Mouse (Mus musculus) stomach, postnatal 0 days (tissue): ENCODE data around the gene Gpr107. TPM values are rescaled to one million over a fixed set of nuclear protein-coding genes. Genes with fewer than 3 reads are reported as not detected.

Source experiments
- ATAC-seq: fragments of 200-750 bp; cut with Nextera tagmentation; 2 replicates; pipeline ENCODE4 v1.8.0; 2017; ENCODE audit not compliant: low FRiP score, low TSS enrichment
- DNase-seq: peaks from one replicate; pipeline ENCODE4 v3.0.0-alpha.2; 2016; ENCODE audit warnings: low spot score
- H3K27ac ChIP-seq: fragments of 300-500 bp; sonication (generic); replicated peaks from 2 replicates; pipeline ENCODE4 v1.5.1; 2014; ENCODE audit warnings: mild to moderate bottlenecking, control low read depth
- H3K27me3 ChIP-seq: fragments of 300-500 bp; sonication (generic); 2 replicates; pipeline ENCODE4 v1.6.1; 2014; ENCODE audit warnings: low read length; ENCODE audit not compliant: control insufficient read depth, insufficient read depth
- H3K36me3 ChIP-seq: fragments of 300-500 bp; sonication (generic); 2 replicates; pipeline ENCODE4 v1.6.1; 2014; ENCODE audit warnings: low read length, mixed read lengths; ENCODE audit not compliant: control insufficient read depth, insufficient read depth
- H3K4me1 ChIP-seq: fragments of 300-500 bp; sonication (generic); replicated peaks from 2 replicates; pipeline ENCODE4 v1.6.1; 2014; ENCODE audit warnings: antibody characterized with exemption; ENCODE audit not compliant: control insufficient read depth, insufficient read depth
- H3K4me2 ChIP-seq: fragments of 300-500 bp; sonication (generic); replicated peaks from 2 replicates; pipeline ENCODE4 v1.6.1; 2014; ENCODE audit warnings: low read depth, mild to moderate bottlenecking, control low read depth, moderate library complexity
- H3K4me3 ChIP-seq: fragments of 300-500 bp; sonication (generic); 2 replicates; pipeline ENCODE4 v1.5.1; 2014; ENCODE audit warnings: low read depth, low read length, control low read depth
- H3K9ac ChIP-seq: fragments of 300-500 bp; sonication (generic); 2 replicates; pipeline ENCODE4 v1.6.1; 2014; ENCODE audit warnings: mild to moderate bottlenecking, low read length, control low read depth, mixed read lengths
- H3K9me3 ChIP-seq: fragments of 300-500 bp; sonication (generic); 2 replicates; pipeline ENCODE4 v1.6.1; 2016; ENCODE audit warnings: low read length; ENCODE audit not compliant: control insufficient read depth
- CTCF ChIP-seq: IDR thresholded peaks from 2 replicates; pipeline ENCODE4 v1.5.1; 2016; ENCODE audit warnings: antibody characterized with exemption, low read depth, mild to moderate bottlenecking, moderate library complexity
- EP300 ChIP-seq: optimal IDR thresholded peaks from 2 replicates; pipeline ENCODE3; 2016; ENCODE audit warnings: antibody characterized with exemption
- WGBS: fragments of 180-500 bp; shearing (Covaris S2); extraction: QIAGEN DNeasy Blood & Tissue Kit; methylation state at CpG from one replicate; pipeline ENCODE4 v1.1.7; 2014; 5-methylcytosine and 5-hydroxymethylcytosine counted together
- polyA plus RNA-seq: library from polyadenylated mRNA; unstranded; fragments of >200 nt; fragmentation: Nextera tagmentation; extraction: Ambion mirVana; gene quantifications from 2 replicates; pipeline ENCODE4 v1.2.1, GENCODE M21; 2015

Gpr107 gene
- polyA plus RNA-seq, 1 experiment from 2014 or later, result 23.7 TPM

- 2% methylated on average over 38 of the region's 41 CpGs for WGBS
These were observed 94.3 kb downstream of the Gpr107 start for GRCm38 (mm10) chr2:31246251-31246971.

GRCm38 (mm10) chr2:31248856-31249255, 96.7 kb downstream of the Gpr107 start:
- Histone ChIP-seq H3K27ac (no peak overlapping the region), H3K9me3 (no peaks in the 10 kb centered on the region), H3K9ac (no peak overlapping the region), H3K36me3 (no peaks in the 10 kb centered on the region), H3K27me3 (no peaks in the 10 kb centered on the region), H3K4me1 (0 out of 2 replicates have a peak, but pooled peaks cover 3% of the 10 kb centered on the region), H3K4me3 (no peak overlapping the region), H3K4me2 (no peak overlapping the region)
- WGBS, result 90% methylated on average over 6 of the region's 6 CpGs
- ATAC-seq, result no peak
- TF ChIP-seq CTCF (no peak), EP300 (no peak)
- DNase-seq, result no peak

More at GRCm38 (mm10) chr2:31246251-31246971, 94.3 kb downstream of the Gpr107 start:
- Histone ChIP-seq H3K27ac (peak overlapping the region; percentile 30; the same call in 1 of the 2 replicates), H3K9me3 (no peaks in the 10 kb centered on the region), H3K27me3 (no peaks in the 10 kb centered on the region), H3K4me3 (peak overlapping the region; percentile 67), H3K9ac (peak overlapping the region; percentile 73), H3K4me2 (peak overlapping the region; percentile 97), H3K36me3 (no peaks in the 10 kb centered on the region), H3K4me1 (0 out of 2 replicates have a peak, but pooled peaks cover 3% of the 10 kb centered on the region)
- DNase-seq, result peak; percentile 32
- ATAC-seq, result peak; percentile 29
- TF ChIP-seq CTCF, result peak; percentile 56
- no peak for TF ChIP-seq EP300

GRCm38 (mm10) chr2:31252167-31252566, 100.1 kb downstream of the Gpr107 start:
- Histone ChIP-seq H3K9ac (no peak overlapping the region), H3K4me2 (no peak overlapping the region), H3K27me3 (no peaks in the 10 kb centered on the region), H3K4me1 (peaks cover 5% of the 10 kb centered on the region; the same call in 1 of the 2 replicates), H3K36me3 (no peaks in the 10 kb centered on the region), H3K4me3 (no peak overlapping the region), H3K27ac (no peak overlapping the region), H3K9me3 (no peaks in the 10 kb centered on the region)
- no peak for DNase-seq
- TF ChIP-seq EP300 (no peak), CTCF (no peak)
- no peak for ATAC-seq
- WGBS, result 97% methylated on average over 4 of the region's 4 CpGs

GRCm38 (mm10) chr2:31253463-31253862, 101.3 kb downstream of the Gpr107 start:
- no peak overlapping the region for H3K27ac ChIP-seq
- no peak for TF ChIP-seq CTCF
- no peak for TF ChIP-seq EP300
- DNase-seq, result no peak
- ATAC-seq, result no peak
- H3K27me3 ChIP-seq, result no peaks in the 10 kb centered on the region
- H3K4me1 ChIP-seq, result peaks cover 11% of the 10 kb centered on the region; the same call in 1 of the 2 replicates
- H3K4me2 ChIP-seq, result no peak overlapping the region
- H3K9ac ChIP-seq, result no peak overlapping the region
- H3K36me3 ChIP-seq, result no peaks in the 10 kb centered on the region
- no peak overlapping the region for H3K4me3 ChIP-seq
- WGBS, result 77% methylated on average over 3 of the region's 3 CpGs
- H3K9me3 ChIP-seq, result no peaks in the 10 kb centered on the region

- Histone ChIP-seq H3K36me3 (no peaks in the 10 kb centered on the region), H3K4me2 (no peak overlapping the region), H3K9ac (no peak overlapping the region), H3K4me3 (no peak overlapping the region), H3K4me1 (peaks cover 13% of the 10 kb centered on the region; the same call in 1 of the 2 replicates), H3K27me3 (no peaks in the 10 kb centered on the region), H3K9me3 (no peaks in the 10 kb centered on the region), H3K27ac (no peak overlapping the region)
- ATAC-seq (no peak), DNase-seq (no peak)
- 76% methylated on average over 3 of the region's 3 CpGs for WGBS
- TF ChIP-seq EP300 (no peak), CTCF (no peak)
These were observed 102.7 kb downstream of the Gpr107 start for GRCm38 (mm10) chr2:31254806-31255205.
